Mouse (Mus musculus) lung, postnatal 0 days (tissue): ENCODE measurements around the gene Ccdc148.

Experiments
- CTCF ChIP-seq: IDR thresholded peaks from 2 replicates; pipeline ENCODE4 v1.5.1; 2016; ENCODE audit warnings: antibody characterized with exemption, mild to moderate bottlenecking
- EP300 ChIP-seq: IDR thresholded peaks from 2 replicates; pipeline ENCODE4 v1.6.1; 2016; ENCODE audit warnings: antibody characterized with exemption, mild to moderate bottlenecking, control low read depth

GRCm38 (mm10) chr2:59178960-59179359 lies 18.5 kb upstream of the Ccdc148 start:
- no peak for TF ChIP-seq CTCF
- TF ChIP-seq EP300: peak; percentile 43; the same call in 1 of the 2 replicates
